Mouse (Mus musculus): ENCODE results near the gene Rps19. TPM values are rescaled to one million over a fixed set of nuclear protein-coding genes. Genes with fewer than 3 reads are reported as not detected.

Rps19 gene
- polyA plus RNA-seq, 1 experiment from 2014 or later = 1,612 TPM

GRCm38 (mm10) chr7:24851596-24852325, 32.4 kb upstream of the Rps19 start:
- Histone ChIP-seq H3K36me3 (no peaks in the 10 kb centered on the region), H3K27ac (peak overlapping the region; percentile 100), H3K4me1 (replicated peaks) (peaks cover 90% of the 10 kb centered on the region), H3K9me3 (replicated peaks) (no peaks in the 10 kb centered on the region), H3K9ac (peak overlapping the region; percentile 80), H3K27me3 (no peaks in the 10 kb centered on the region), H3K4me3 (replicated peaks) (peak overlapping the region; percentile 58), H3K4me2 (peak overlapping the region; percentile 82)
- WGBS (ENCODE audit: insufficient replicate concordance) = 55% methylated on average over 5 of the region's 5 CpGs
- DNase-seq (no peak), ATAC-seq (ENCODE audit: low read depth) (no peak)

- Histone ChIP-seq H3K9ac (peak overlapping the region; percentile 80), H3K4me1 (replicated peaks) (peaks cover 90% of the 10 kb centered on the region), H3K27me3 (no peaks in the 10 kb centered on the region), H3K9me3 (replicated peaks) (no peaks in the 10 kb centered on the region), H3K4me2 (peak overlapping the region; percentile 82), H3K27ac (peak overlapping the region; percentile 100), H3K4me3 (replicated peaks) (peak overlapping the region; percentile 58), H3K36me3 (no peaks in the 10 kb centered on the region)
- WGBS (ENCODE audit: insufficient replicate concordance) = 34% methylated on average over 8 of the region's 8 CpGs
- peak; percentile 95 for ATAC-seq (ENCODE audit: low read depth)
- peak; percentile 87 for DNase-seq
Observed at GRCm38 (mm10) chr7:24852557-24853232, 31.5 kb upstream of the Rps19 start.

- H3K4me3 ChIP-seq (replicated peaks) = peak overlapping the region; percentile 58
- H3K4me1 ChIP-seq (replicated peaks) = peaks cover 92% of the 10 kb centered on the region
- H3K27ac ChIP-seq = peak overlapping the region; percentile 100
- H3K36me3 ChIP-seq = no peaks in the 10 kb centered on the region
- no peaks in the 10 kb centered on the region for H3K27me3 ChIP-seq
- peak overlapping the region; percentile 61 for H3K9ac ChIP-seq
- no peaks in the 10 kb centered on the region for H3K9me3 ChIP-seq (replicated peaks)
- ATAC-seq (ENCODE audit: low read depth) = peak; percentile 76
- DNase-seq = no peak
- H3K4me2 ChIP-seq = peak overlapping the region; percentile 82
Observed at GRCm38 (mm10) chr7:24853233-24853563, 31.0 kb upstream of the Rps19 start.

- H3K4me3 ChIP-seq (replicated peaks) = peak overlapping the region; percentile 30
- peaks cover 94% of the 10 kb centered on the region for H3K4me1 ChIP-seq (replicated peaks)
- DNase-seq (no peak), ATAC-seq (ENCODE audit: low read depth) (no peak)
- no peaks in the 10 kb centered on the region for H3K36me3 ChIP-seq
- H3K27ac ChIP-seq = peak overlapping the region; percentile 100
- H3K27me3 ChIP-seq = no peaks in the 10 kb centered on the region
- WGBS (ENCODE audit: insufficient replicate concordance) = 35% methylated on average over 7 of the region's 7 CpGs
- peak overlapping the region; percentile 61 for H3K9ac ChIP-seq
- peak overlapping the region; percentile 82 for H3K4me2 ChIP-seq
- H3K9me3 ChIP-seq (replicated peaks) = no peaks in the 10 kb centered on the region
Observed at GRCm38 (mm10) chr7:24853695-24854094, 30.5 kb upstream of the Rps19 start.

- Histone ChIP-seq H3K36me3 (no peaks in the 10 kb centered on the region), H3K4me1 (replicated peaks) (peaks cover 96% of the 10 kb centered on the region), H3K4me3 (replicated peaks) (no peak overlapping the region), H3K4me2 (no peak overlapping the region), H3K9me3 (replicated peaks) (no peaks in the 10 kb centered on the region), H3K27ac (peak overlapping the region; percentile 97), H3K27me3 (no peaks in the 10 kb centered on the region), H3K9ac (0 out of 2 replicates have a peak overlapping the region, but pooled peaks have one; percentile 72)
- ATAC-seq (ENCODE audit: low read depth) (no peak), DNase-seq (no peak)
- WGBS (ENCODE audit: insufficient replicate concordance) = 36% methylated on average over 6 of the region's 6 CpGs
Observed at GRCm38 (mm10) chr7:24856460-24857120, 27.6 kb upstream of the Rps19 start.

GRCm38 (mm10) chr7:24859234-24859633, 24.9 kb upstream of the Rps19 start:
- Histone ChIP-seq H3K27ac (peak overlapping the region; percentile 97), H3K4me3 (replicated peaks) (0 out of 2 replicates have a peak overlapping the region, but pooled peaks have one; percentile 2), H3K36me3 (no peaks in the 10 kb centered on the region), H3K4me1 (replicated peaks) (peaks cover 79% of the 10 kb centered on the region), H3K9ac (peak overlapping the region; percentile 72), H3K9me3 (replicated peaks) (no peaks in the 10 kb centered on the region), H3K4me2 (peak overlapping the region; percentile 52), H3K27me3 (0 out of 2 replicates have a peak, but pooled peaks cover 1% of the 10 kb centered on the region)
- WGBS (ENCODE audit: insufficient replicate concordance) = 37% methylated on average over 5 of the region's 5 CpGs
- ATAC-seq (ENCODE audit: low read depth) = peak; percentile 100
- DNase-seq = peak; percentile 75

- Histone ChIP-seq H3K9ac (no peak within 1 kb of the TSS), H3K27me3 (peaks cover 17% of the 10 kb centered on the region; the same call in 1 of the 2 replicates), H3K9me3 (replicated peaks) (no peaks in the 10 kb centered on the region), H3K4me2 (no peak within 1 kb of the TSS), H3K4me3 (replicated peaks) (no peak within 1 kb of the TSS), H3K36me3 (no peaks in the 10 kb centered on the region), H3K4me1 (replicated peaks) (peaks cover 58% of the 10 kb centered on the region), H3K27ac (peak within 1 kb of the TSS; percentile 64)
- WGBS (ENCODE audit: insufficient replicate concordance) = 67% methylated on average over 7 of the region's 7 CpGs
- DNase-seq (no peak), ATAC-seq (ENCODE audit: low read depth) (no peak)
Observed at GRCm38 (mm10) chr7:24861913-24862312, 22.3 kb upstream of the Rps19 start, which contains the start of gene Gm9844. Gm9844 (plus strand) TSS chr7:24862213.

- H3K27me3 ChIP-seq = peaks cover 23% of the 10 kb centered on the region; the same call in 1 of the 2 replicates
- H3K36me3 ChIP-seq = no peaks in the 10 kb centered on the region
- peaks cover 49% of the 10 kb centered on the region for H3K4me1 ChIP-seq (replicated peaks)
- 43% methylated on average over 4 of the region's 4 CpGs for WGBS (ENCODE audit: insufficient replicate concordance)
- no peak overlapping the region for H3K4me2 ChIP-seq
- no peaks in the 10 kb centered on the region for H3K9me3 ChIP-seq (replicated peaks)
- no peak overlapping the region for H3K4me3 ChIP-seq (replicated peaks)
- DNase-seq (no peak), ATAC-seq (ENCODE audit: low read depth) (no peak)
- H3K27ac ChIP-seq = peak overlapping the region; percentile 43; the same call in 1 of the 2 replicates
- no peak overlapping the region for H3K9ac ChIP-seq
Observed at GRCm38 (mm10) chr7:24862853-24863252, 21.3 kb upstream of the Rps19 start.

GRCm38 (mm10) chr7:24864156-24864555, 20.0 kb upstream of the Rps19 start:
- no peaks in the 10 kb centered on the region for H3K36me3 ChIP-seq
- 33% methylated on average over 6 of the region's 6 CpGs for WGBS (ENCODE audit: insufficient replicate concordance)
- ATAC-seq (ENCODE audit: low read depth) (no peak), DNase-seq (no peak)
- no peak overlapping the region for H3K4me3 ChIP-seq (replicated peaks)
- no peaks in the 10 kb centered on the region for H3K9me3 ChIP-seq (replicated peaks)
- no peak overlapping the region; the same call in 1 of the 2 replicates for H3K27ac ChIP-seq
- H3K4me2 ChIP-seq = no peak overlapping the region
- peaks cover 36% of the 10 kb centered on the region for H3K4me1 ChIP-seq (replicated peaks)
- no peak overlapping the region for H3K9ac ChIP-seq
- H3K27me3 ChIP-seq = peaks cover 34% of the 10 kb centered on the region

- no peak overlapping the region for H3K4me2 ChIP-seq
- 0 out of 2 replicates have a peak, but pooled peaks cover 3% of the 10 kb centered on the region for H3K9me3 ChIP-seq (replicated peaks)
- H3K27ac ChIP-seq = no peak overlapping the region
- WGBS (ENCODE audit: insufficient replicate concordance) = 57% methylated on average over 17 of the region's 17 CpGs
- H3K36me3 ChIP-seq = no peaks in the 10 kb centered on the region
- peaks cover 69% of the 10 kb centered on the region for H3K27me3 ChIP-seq
- no peak overlapping the region for H3K9ac ChIP-seq
- H3K4me1 ChIP-seq (replicated peaks) = peaks cover 12% of the 10 kb centered on the region
- no peak for DNase-seq
- no peak overlapping the region for H3K4me3 ChIP-seq (replicated peaks)
- no peak for ATAC-seq (ENCODE audit: low read depth)
Observed at GRCm38 (mm10) chr7:24869080-24869479, 15.1 kb upstream of the Rps19 start.

- no peak within 1 kb of the TSS for H3K9ac ChIP-seq
Observed at GRCm38 (mm10) chr7:24869532-24870165, 14.5 kb upstream of the Rps19 start, which contains the start of the genes Lypd4 and Dmrtc2. Lypd4 (minus strand) TSS chr7:24869941. Dmrtc2 (plus strand) TSS chr7:24870057.

More at GRCm38 (mm10) chr7:24869532-24870165, 14.5 kb upstream of the Rps19 start, which contains the start of the genes Lypd4 and Dmrtc2:
- Histone ChIP-seq H3K4me3 (replicated peaks) (no peak within 1 kb of the TSS), H3K9me3 (replicated peaks) (0 out of 2 replicates have a peak, but pooled peaks cover 3% of the 10 kb centered on the region), H3K27ac (no peak within 1 kb of the TSS), H3K4me2 (no peak within 1 kb of the TSS), H3K27me3 (peaks cover 68% of the 10 kb centered on the region), H3K36me3 (no peaks in the 10 kb centered on the region), H3K4me1 (replicated peaks) (peaks cover 6% of the 10 kb centered on the region; the same call in 1 of the 2 replicates)
- DNase-seq = no peak
- ATAC-seq (ENCODE audit: low read depth) = no peak; the same call in 1 of the 2 replicates
- 49% methylated on average over 41 of the region's 41 CpGs for WGBS (ENCODE audit: insufficient replicate concordance)

All from liver, embryonic 13.5 days (tissue).